Mouse (Mus musculus) stomach, embryonic 14.5 days (tissue): ENCODE results near the gene Rnf220. TPM values are rescaled to one million over a fixed set of nuclear protein-coding genes. Genes with fewer than 3 reads are reported as not detected.

Experiments used
- ATAC-seq: fragments of 200-750 bp; cut with Nextera tagmentation; 2 replicates; pipeline ENCODE4 v1.8.0; 2017; ENCODE audit warnings: low read depth, moderate TSS enrichment; ENCODE audit not compliant: insufficient number of reproducible peaks, insufficient read depth, low FRiP score
- H3K27ac ChIP-seq: fragments of 300-500 bp; sonication (generic); 2 replicates; pipeline ENCODE4 v1.5.1; 2014; ENCODE audit warnings: mild to moderate bottlenecking, low read length, moderate library complexity, mixed read lengths
- H3K27me3 ChIP-seq: fragments of 300-500 bp; sonication (generic); 2 replicates; pipeline ENCODE4 v1.6.1; 2014; ENCODE audit warnings: low read length, control low read depth, mixed read lengths; ENCODE audit not compliant: control insufficient read depth, insufficient read depth
- H3K36me3 ChIP-seq: fragments of 300-500 bp; sonication (generic); 2 replicates; pipeline ENCODE4 v1.6.1; 2014; ENCODE audit warnings: mild to moderate bottlenecking, control low read depth, low read length, moderate library complexity, mixed read lengths; ENCODE audit not compliant: control insufficient read depth, insufficient read depth
- H3K4me1 ChIP-seq: fragments of 300-500 bp; sonication (generic); 2 replicates; pipeline ENCODE4 v1.6.1; 2014; ENCODE audit warnings: low read length, control low read depth, mixed read lengths; ENCODE audit not compliant: control insufficient read depth, insufficient read depth
- H3K4me2 ChIP-seq: fragments of 300-500 bp; sonication (generic); replicated peaks from 2 replicates; pipeline ENCODE4 v1.6.1; 2014; ENCODE audit warnings: low read depth, low read length, control low read depth
- H3K4me3 ChIP-seq: fragments of 300-500 bp; sonication (generic); 2 replicates; pipeline ENCODE4 v1.5.1; 2014; ENCODE audit warnings: low read depth, low read length, control low read depth
- H3K9ac ChIP-seq: fragments of 300-500 bp; sonication (generic); replicated peaks from 2 replicates; pipeline ENCODE4 v1.6.1; 2014; ENCODE audit warnings: low read depth, mild to moderate bottlenecking, control low read depth, low read length, moderate library complexity, mixed read lengths
- H3K9me3 ChIP-seq: fragments of 300-500 bp; sonication (generic); 2 replicates; pipeline ENCODE4 v1.6.1; 2016; ENCODE audit warnings: low read depth, low read length, control low read depth; ENCODE audit not compliant: control insufficient read depth
- WGBS: fragments of 180-500 bp; shearing (Covaris S2); extraction: QIAGEN DNeasy Blood & Tissue Kit; methylation state at CpG from one replicate; pipeline ENCODE4 v1.1.7; 2014; 5-methylcytosine and 5-hydroxymethylcytosine counted together
- polyA plus RNA-seq: library from polyadenylated mRNA; unstranded; fragments of >200 nt; fragmentation: Nextera tagmentation; extraction: Ambion mirVana; gene quantifications from 2 replicates; pipeline ENCODE4 v1.2.1, GENCODE M21; 2014

The Rnf220 gene
- polyA plus RNA-seq, 1 experiment from 2014 or later = 54.5 TPM

DNA sequence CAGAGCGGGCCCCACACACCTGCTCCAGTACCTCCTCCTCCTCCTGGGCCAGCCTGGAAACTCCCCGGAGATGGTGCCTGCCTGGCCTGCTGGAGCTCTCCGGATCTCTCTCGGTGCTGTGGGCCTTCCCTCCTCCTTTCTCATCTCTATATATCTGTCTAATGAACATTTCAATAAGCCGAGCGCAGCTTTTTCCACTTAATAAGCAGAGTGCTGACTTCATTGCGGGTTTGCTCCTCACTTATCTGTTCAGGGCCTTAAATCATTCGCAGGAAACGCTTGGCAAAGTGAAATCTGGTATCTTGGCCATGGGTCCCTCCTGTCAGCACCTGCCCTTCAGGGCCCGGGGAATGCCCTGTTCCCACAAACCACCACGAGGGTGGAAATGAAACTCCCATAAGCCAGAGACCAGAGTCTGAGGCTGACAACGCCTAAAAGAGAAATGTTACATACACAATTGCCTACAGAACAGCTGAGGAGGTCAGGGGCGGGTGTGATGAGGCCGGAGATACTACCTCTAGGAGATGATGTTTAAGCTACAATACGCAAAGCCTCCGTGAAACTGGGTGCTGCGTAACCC, 137.0 kb downstream of the Rnf220 start:
- no peaks in the 10 kb centered on the region for H3K9me3 ChIP-seq
- peaks cover 12% of the 10 kb centered on the region; the same call in 1 of the 2 replicates for H3K4me1 ChIP-seq
- H3K9ac ChIP-seq = no peak overlapping the region
- no peaks in the 10 kb centered on the region for H3K36me3 ChIP-seq
- no peak overlapping the region for H3K27ac ChIP-seq
- WGBS = 69% methylated on average over 17 of the region's 17 CpGs
- ATAC-seq = no peak
- H3K4me2 ChIP-seq = no peak overlapping the region
- no peak overlapping the region for H3K4me3 ChIP-seq
- 0 out of 2 replicates have a peak, but pooled peaks cover 2% of the 10 kb centered on the region for H3K27me3 ChIP-seq

DNA sequence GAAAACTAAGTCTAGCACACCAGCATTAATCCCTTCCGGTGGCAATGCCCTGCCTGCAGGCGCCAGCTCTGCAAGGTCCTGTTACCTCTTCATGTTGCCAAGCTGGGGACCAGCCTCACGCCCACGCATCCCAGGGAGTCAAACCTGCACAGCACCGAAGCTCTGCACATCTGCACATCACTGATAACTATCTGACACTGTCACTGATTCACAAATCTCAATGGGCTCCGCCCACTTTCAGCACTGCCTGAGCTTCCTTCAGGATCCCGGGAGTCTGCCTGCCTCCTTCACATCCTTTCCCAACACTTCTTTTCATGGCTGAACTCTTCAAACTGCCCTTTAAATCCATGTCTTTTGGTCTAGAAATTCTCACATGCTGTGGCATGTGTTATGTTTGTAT, 138.9 kb downstream of the Rnf220 start:
- Histone ChIP-seq H3K9me3 (no peaks in the 10 kb centered on the region), H3K27ac (no peak overlapping the region), H3K4me3 (no peak overlapping the region), H3K27me3 (0 out of 2 replicates have a peak, but pooled peaks cover 2% of the 10 kb centered on the region), H3K9ac (no peak overlapping the region), H3K4me1 (peaks cover 12% of the 10 kb centered on the region; the same call in 1 of the 2 replicates), H3K36me3 (no peaks in the 10 kb centered on the region), H3K4me2 (no peak overlapping the region)
- ATAC-seq = no peak
- WGBS = 57% methylated on average over 7 of the region's 7 CpGs

DNA sequence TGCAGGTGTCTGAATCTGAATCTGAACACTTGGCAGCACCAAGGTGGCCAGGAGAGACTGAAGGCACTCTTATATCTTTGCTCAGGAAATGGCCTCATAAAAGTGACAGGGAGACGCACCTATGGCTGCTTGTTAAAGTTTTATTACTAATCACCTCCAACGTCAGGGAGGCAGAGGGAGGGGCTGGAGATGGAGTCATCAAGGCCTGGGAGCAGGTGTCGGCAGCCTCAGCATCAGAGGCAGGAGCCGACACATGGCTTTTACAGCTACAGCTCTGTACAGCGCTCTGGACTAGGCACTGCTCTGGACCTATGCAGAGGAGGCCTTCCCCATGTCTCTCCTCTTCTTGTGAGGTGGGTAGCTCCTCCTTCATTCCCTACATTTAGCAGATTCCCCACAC, 139.7 kb downstream of the Rnf220 start:
- 72% methylated on average over 5 of the region's 5 CpGs for WGBS
- Histone ChIP-seq H3K27ac (no peak overlapping the region), H3K4me2 (no peak overlapping the region), H3K4me3 (no peak overlapping the region), H3K36me3 (no peaks in the 10 kb centered on the region), H3K27me3 (0 out of 2 replicates have a peak, but pooled peaks cover 2% of the 10 kb centered on the region), H3K4me1 (peaks cover 12% of the 10 kb centered on the region; the same call in 1 of the 2 replicates), H3K9ac (no peak overlapping the region), H3K9me3 (no peaks in the 10 kb centered on the region)
- ATAC-seq = no peak

DNA sequence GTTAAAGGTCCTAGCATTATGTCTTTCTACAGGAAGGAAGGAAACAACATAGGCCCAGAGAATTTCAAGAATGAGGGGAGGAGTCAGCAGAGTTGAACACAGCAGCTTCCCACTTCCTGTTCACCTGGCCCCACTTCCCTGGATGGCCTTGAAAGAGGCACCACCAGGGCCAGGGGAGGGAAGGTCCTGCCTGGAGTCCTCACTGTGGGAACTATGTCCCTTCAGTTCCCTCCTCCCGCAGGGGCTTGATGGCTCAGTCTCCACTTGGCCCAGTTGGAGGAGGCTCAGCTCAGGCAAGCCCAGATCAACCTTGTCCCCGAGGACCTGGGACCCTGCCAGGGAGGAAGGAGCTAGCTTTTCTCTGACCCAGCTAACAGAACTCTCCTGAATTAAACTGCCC, 140.6 kb downstream of the Rnf220 start:
- Histone ChIP-seq H3K9me3 (no peaks in the 10 kb centered on the region), H3K4me1 (peaks cover 7% of the 10 kb centered on the region; the same call in 1 of the 2 replicates), H3K27me3 (no peaks in the 10 kb centered on the region), H3K4me2 (no peak overlapping the region), H3K27ac (no peak overlapping the region), H3K4me3 (no peak overlapping the region), H3K36me3 (no peaks in the 10 kb centered on the region), H3K9ac (no peak overlapping the region)
- 64% methylated on average over 2 of the region's 2 CpGs for WGBS
- no peak for ATAC-seq

DNA sequence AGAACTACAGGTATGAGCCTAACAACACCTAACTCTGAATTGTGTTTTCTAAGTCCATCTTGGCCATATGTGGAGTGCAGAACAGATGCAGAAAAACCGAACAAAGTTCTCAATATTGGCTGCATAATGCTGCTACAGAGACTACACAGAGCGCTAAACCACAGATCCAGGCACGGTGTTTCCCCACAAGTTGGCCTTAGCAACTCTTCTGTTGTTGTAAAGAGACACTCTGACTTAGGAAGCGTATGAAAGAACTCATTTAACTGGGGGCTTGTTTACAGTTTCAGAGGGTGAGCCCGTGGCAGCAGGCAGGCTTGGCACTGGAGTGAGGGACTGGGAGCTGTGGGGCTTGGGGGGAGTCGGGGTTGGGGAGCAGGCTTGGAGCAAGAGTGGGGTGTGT, 142.2 kb downstream of the Rnf220 start:
- Histone ChIP-seq H3K4me1 (no peaks in the 10 kb centered on the region), H3K27ac (no peak overlapping the region), H3K9me3 (no peaks in the 10 kb centered on the region), H3K4me3 (no peak overlapping the region), H3K9ac (no peak overlapping the region), H3K27me3 (no peaks in the 10 kb centered on the region), H3K36me3 (no peaks in the 10 kb centered on the region), H3K4me2 (no peak overlapping the region)
- 70% methylated on average over 6 of the region's 6 CpGs for WGBS
- ATAC-seq = no peak

DNA sequence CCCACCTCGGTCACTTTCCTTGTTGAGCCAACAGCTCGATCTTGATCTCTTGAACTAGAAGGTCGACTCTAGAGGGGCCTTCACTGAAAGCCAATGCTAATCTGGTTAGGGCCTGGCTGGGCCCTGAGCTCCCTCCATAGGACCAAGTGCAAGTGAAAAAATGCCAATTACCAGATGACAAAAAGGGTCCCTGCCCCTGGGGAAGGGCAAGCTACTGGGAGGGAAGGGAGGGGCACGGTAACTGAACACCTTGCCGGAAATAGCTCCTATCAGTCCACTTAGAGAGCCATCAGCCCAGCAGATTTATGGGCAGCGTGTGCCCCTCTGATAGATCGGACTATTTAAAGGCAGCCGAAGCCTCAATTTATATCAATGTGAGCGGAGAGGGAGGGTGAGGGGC, 143.9 kb downstream of the Rnf220 start:
- Histone ChIP-seq H3K9ac (no peak overlapping the region), H3K4me1 (no peaks in the 10 kb centered on the region), H3K27me3 (no peaks in the 10 kb centered on the region), H3K9me3 (no peaks in the 10 kb centered on the region), H3K4me2 (no peak overlapping the region), H3K27ac (no peak overlapping the region), H3K4me3 (no peak overlapping the region), H3K36me3 (no peaks in the 10 kb centered on the region)
- 48% methylated on average over 9 of the region's 9 CpGs for WGBS
- ATAC-seq = no peak

DNA sequence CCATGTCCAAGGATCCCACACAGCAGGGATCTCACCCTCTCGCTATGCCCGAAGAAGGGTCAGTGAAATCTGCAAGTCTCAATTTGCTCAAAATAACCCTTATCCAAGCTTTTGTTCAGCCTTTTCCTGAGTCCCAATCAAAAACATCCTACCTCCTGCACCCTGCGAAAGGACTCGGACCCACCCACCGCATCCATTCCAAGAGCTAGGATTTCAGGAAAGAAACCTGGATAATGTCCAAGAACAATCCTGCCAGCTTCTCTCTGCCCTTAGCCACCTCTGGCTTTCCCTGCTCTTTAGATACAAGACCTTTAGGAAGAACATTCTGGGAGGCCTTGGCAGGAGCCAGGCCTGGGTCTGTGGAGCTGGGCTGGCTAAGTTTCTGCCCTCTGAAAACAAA, 144.8 kb downstream of the Rnf220 start:
- ATAC-seq = no peak
- WGBS = 86% methylated on average over 5 of the region's 5 CpGs
- Histone ChIP-seq H3K4me1 (no peaks in the 10 kb centered on the region), H3K27me3 (no peaks in the 10 kb centered on the region), H3K9me3 (no peaks in the 10 kb centered on the region), H3K36me3 (no peaks in the 10 kb centered on the region), H3K9ac (no peak overlapping the region), H3K27ac (no peak overlapping the region; the same call in 1 of the 2 replicates), H3K4me3 (no peak overlapping the region), H3K4me2 (no peak overlapping the region)

DNA sequence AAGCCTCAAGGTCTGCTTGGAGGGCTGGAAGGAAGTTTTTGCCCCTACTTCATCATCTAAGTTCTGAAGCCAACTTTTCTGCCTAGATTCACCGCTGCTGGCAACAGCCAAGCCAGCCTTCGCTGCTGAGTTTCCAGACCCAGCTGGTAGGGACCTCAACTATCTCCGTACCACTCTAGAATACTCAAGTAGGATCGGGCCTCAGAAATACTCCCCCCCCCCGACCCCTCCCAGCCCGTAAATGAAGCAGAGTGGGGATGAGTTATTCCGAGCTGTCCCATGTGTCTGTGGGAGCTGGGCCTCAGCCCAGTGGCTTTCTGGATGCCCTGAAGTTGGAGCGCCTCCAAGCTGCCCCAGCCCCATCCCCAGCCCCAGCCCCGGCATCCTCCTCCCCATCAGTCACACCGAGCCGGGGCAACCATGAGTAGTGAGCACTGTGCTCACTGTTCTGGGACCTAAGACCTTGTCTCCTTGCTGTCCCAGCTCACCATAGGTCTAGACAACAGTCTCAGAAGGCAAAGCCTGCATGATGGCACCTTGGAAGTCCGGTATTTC, 146.6 kb downstream of the Rnf220 start:
- Histone ChIP-seq H3K27me3 (no peaks in the 10 kb centered on the region), H3K36me3 (no peaks in the 10 kb centered on the region), H3K4me3 (no peak overlapping the region), H3K9ac (no peak overlapping the region), H3K4me2 (no peak overlapping the region), H3K9me3 (no peaks in the 10 kb centered on the region), H3K27ac (no peak overlapping the region), H3K4me1 (no peaks in the 10 kb centered on the region)
- ATAC-seq = no peak
- 76% methylated on average over 12 of the region's 12 CpGs for WGBS

DNA sequence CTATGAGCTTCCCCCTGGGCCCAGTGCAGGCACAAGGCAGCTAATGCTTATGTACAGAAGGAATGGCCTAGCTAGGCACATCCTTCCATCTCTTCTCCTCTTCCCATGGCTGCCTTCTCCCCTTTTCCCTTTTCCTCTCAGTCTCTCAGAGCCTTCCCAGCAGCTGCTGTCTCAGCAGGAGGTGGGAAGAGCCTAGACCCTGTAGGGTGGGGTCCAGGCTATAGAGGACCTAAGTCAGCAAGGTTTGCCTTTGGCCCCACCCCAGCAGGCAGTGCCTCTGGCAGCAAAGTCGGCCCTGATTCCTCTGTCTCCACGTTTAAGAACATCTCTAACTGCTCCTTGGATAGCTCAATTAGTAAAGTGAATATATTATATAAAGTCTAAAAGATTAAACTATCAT, 147.5 kb downstream of the Rnf220 start:
- Histone ChIP-seq H3K4me3 (no peak overlapping the region), H3K9ac (no peak overlapping the region), H3K4me2 (no peak overlapping the region), H3K36me3 (no peaks in the 10 kb centered on the region), H3K4me1 (no peaks in the 10 kb centered on the region), H3K27me3 (no peaks in the 10 kb centered on the region), H3K9me3 (no peaks in the 10 kb centered on the region), H3K27ac (no peak overlapping the region)
- no peak for ATAC-seq
- WGBS = 30% methylated on average over 2 of the region's 2 CpGs
